Mouse (Mus musculus) lung, adult 2 months (tissue): ENCODE measurements around the gene Polr2i.
A peak's percentile ranks its signal among the peaks of the same experiment; 100 is the strongest.

Experiments used
- CTCF ChIP-seq: fragments of 200-500 bp; IDR thresholded peaks from 2 replicates; pipeline ENCODE4 v1.5.1; 2011; ENCODE audit warnings: mild to moderate bottlenecking, low read length, control low read depth; ENCODE audit not compliant: insufficient read depth
- POLR2A ChIP-seq: fragments of 200-500 bp; IDR thresholded peaks from 2 replicates; pipeline ENCODE4 v1.6.1; 2011; ENCODE audit warnings: low read depth, mild to moderate bottlenecking, control low read depth, low read length, borderline replicate concordance; ENCODE audit errors: extremely low read depth

DNA sequence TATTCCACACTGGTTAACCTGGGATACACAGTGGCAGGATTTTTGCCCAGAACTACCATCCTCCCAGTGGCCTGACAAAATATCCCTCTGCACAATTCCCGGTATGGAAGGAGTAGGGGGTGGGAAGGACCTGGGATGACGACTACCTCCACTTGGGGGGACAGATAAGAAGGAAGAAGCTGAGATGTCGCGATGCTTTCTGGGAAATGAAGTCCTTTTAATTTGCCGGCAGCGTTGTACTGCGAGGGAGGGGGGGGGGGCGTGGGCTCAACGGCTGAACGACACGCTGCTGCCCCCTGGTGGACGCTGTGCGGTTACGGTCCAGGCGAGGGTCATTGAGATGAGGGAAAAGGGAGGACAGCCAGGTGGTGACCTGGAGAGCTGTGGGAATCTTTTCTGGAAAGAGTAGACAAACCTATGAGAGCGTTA, 15.0 kb upstream of the Polr2i start:
- TF ChIP-seq CTCF (peak; percentile 71), POLR2A (no peak)
